Mouse (Mus musculus): ENCODE data around the gene Zfp706.

DNA sequence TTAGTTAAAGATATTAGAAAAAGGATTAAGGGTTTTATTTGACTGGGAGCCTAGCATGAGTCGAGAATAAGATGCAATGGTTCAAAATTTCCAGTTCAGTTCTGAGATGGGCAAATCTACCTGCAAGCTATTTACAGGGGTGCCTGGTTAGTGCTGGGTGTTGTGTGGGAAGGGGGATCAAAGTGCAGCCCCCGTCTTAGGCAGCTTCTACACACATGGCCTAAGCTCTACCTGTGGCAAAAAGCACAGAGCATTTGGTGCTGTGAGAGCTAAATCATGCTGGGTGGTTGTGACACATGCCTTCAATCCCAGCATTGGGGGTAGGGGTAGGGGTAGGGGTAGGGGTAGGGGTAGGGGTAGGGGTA, 32.3 kb downstream of the Zfp706 start:
- no peak for TF ChIP-seq CTCF (IDR thresholded peaks at IDR 0.05; ENCODE audit: low read depth)
- no peak for TF ChIP-seq EP300 (IDR thresholded peaks at IDR 0.05; ENCODE audit: low read depth)

All from heart, postnatal 0 days (tissue).